ENCODE assay signal across 20 mouse cellular contexts in the genomic region with DNA sequence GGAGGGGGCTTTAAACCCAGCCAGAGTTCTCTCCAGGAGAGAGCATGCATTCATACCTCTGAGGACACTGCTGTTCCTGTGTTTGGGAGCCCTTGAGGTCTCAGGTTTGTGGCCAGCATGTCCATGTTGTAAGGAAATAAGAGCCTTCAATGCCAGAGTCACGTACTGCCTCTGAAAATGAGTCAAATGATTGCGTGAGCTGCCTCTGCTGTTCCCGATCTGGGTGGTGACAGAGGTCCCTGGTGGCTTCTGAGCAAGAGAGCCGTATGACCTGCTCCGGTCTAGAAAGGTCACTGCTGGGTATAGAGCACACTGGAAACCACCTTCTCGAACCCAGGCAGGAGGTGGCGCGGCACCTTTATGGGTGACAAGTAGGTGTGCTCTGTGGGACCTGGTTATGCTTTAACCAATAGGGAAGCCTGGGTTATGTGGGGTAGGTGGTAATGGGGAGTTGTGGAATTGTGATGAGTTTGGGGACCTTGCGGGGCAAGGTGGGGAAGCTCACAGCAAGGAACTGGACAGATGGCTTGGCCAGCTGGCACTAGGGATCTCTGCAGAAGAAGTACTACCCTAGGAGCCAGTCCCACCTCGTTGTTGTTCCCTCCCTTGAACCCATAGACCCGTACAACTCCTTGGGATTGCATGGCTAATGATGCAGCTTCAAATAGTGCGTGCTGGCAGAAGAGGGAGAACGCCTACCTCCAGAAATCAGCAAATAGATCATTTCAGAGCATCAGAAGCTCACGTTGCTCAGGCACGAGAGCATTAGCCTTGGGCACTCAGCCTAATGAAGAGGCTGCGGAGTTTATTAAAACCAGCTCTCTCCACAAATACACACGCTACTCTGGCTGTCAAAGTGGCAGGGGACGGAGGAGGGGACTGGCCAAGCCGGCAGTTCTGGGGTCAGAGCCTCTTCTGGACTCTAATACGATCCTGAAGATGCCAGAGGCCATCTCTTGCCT. TPM values are rescaled to one million over a fixed set of nuclear protein-coding genes. Genes with fewer than 3 reads are reported as not detected.
DNase-seq lines count a peak whose midpoint lies in the region; ATAC-seq lines count a peak whose summit lies in the region.
"Had no signal": no experiment of that assay in that cellular context is flagged by ENCODE, and none has a peak within 500 bp of the region (broad histone marks: within the 10 kb centered on the region; RNA-seq: fewer than 3 reads in every experiment).

No protein-coding gene starts in this region.

- H3K9ac ChIP-seq in hindbrain, embryonic 15.5 days = no peak overlapping the region
- H3K9ac ChIP-seq in hindbrain, embryonic 14.5 days = no peak overlapping the region
- no peak overlapping the region for H3K9ac ChIP-seq in forebrain, embryonic 15.5 days (replicated peaks)
- H3K9ac ChIP-seq: embryonic facial prominence, embryonic 15.5 days; forebrain, postnatal 0 days; heart, embryonic 15.5 days; neural tube, embryonic 12.5 days had no signal

- WGBS in hindbrain, embryonic 15.5 days = 78% methylated on average over 20 of the region's 20 CpGs
- 78% methylated on average over 20 of the region's 20 CpGs for WGBS in hindbrain, embryonic 14.5 days
- 85% methylated on average over 20 of the region's 20 CpGs for WGBS in forebrain, embryonic 15.5 days

- H3K27me3 ChIP-seq in hindbrain, embryonic 15.5 days = no peaks in the 10 kb centered on the region
- no peaks in the 10 kb centered on the region for H3K27me3 ChIP-seq in hindbrain, embryonic 14.5 days (ENCODE audit: control insufficient read depth, insufficient read depth, low read length)
- H3K27me3 ChIP-seq in forebrain, embryonic 15.5 days = no peaks in the 10 kb centered on the region
- H3K27me3 ChIP-seq: embryonic facial prominence, embryonic 15.5 days; heart, embryonic 15.5 days; neural tube, embryonic 12.5 days had no signal

- peaks cover 13% of the 10 kb centered on the region for H3K4me1 ChIP-seq in hindbrain, embryonic 15.5 days (replicated peaks)
- no peaks in the 10 kb centered on the region for H3K4me1 ChIP-seq in hindbrain, embryonic 14.5 days (replicated peaks; ENCODE audit: control insufficient read depth, insufficient read depth, low read length)
- no peaks in the 10 kb centered on the region for H3K4me1 ChIP-seq in brown adipose tissue, adult 24 weeks (ENCODE audit: control insufficient read depth, insufficient read depth, insufficient read length, low read length)
- peaks cover 13% of the 10 kb centered on the region for H3K4me1 ChIP-seq in forebrain, embryonic 15.5 days

- ATAC-seq in cerebellum, adult (ENCODE audit: insufficient number of reproducible peaks, low FRiP score, low TSS enrichment) = peak; percentile 41; the same call in 1 of the 2 replicates
- ATAC-seq in hindbrain, embryonic 15.5 days (ENCODE audit: low FRiP score, low read depth) = 0 out of 2 replicates have a peak, but pooled peaks have one; percentile 15
- no peak for ATAC-seq in hindbrain, embryonic 14.5 days (ENCODE audit: low FRiP score)
- no peak for ATAC-seq in forebrain, embryonic 15.5 days (replicated peaks)
- ATAC-seq: forebrain, postnatal 0 days; lung, postnatal 0 days had no signal

- no peak for DNase-seq in cerebellum, adult 11 months
- no peak for DNase-seq in hindbrain, embryonic 14.5 days (ENCODE audit: low spot score)
- peak; percentile 16 to 38 for DNase-seq in cerebellum, postnatal 36 days
- DNase-seq: forebrain, postnatal 0 days; heart, adult 18-20 months; kidney, adult 11 months; left cerebral cortex, postnatal 4 days; liver; right cerebral cortex, adult 18-20 months; thymus, postnatal 25 days had no signal

- H3K4me2 ChIP-seq in hindbrain, embryonic 15.5 days = no peak overlapping the region
- no peak overlapping the region for H3K4me2 ChIP-seq in hindbrain, embryonic 14.5 days (replicated peaks)
- no peak overlapping the region for H3K4me2 ChIP-seq in forebrain, embryonic 15.5 days (replicated peaks)
- H3K4me2 ChIP-seq: embryonic facial prominence, embryonic 15.5 days; heart, embryonic 15.5 days; midbrain, embryonic 11.5 days; neural tube, embryonic 12.5 days had no signal

- no peaks in the 10 kb centered on the region for H3K36me3 ChIP-seq in hindbrain, embryonic 15.5 days
- H3K36me3 ChIP-seq in hindbrain, embryonic 14.5 days (replicated peaks; ENCODE audit: control insufficient read depth, insufficient read depth) = no peaks in the 10 kb centered on the region
- H3K36me3 ChIP-seq in forebrain, embryonic 15.5 days = no peaks in the 10 kb centered on the region
- H3K36me3 ChIP-seq: embryonic facial prominence, embryonic 15.5 days; heart, embryonic 15.5 days; neural tube, embryonic 12.5 days had no signal

- no peak overlapping the region for H3K27ac ChIP-seq in hindbrain, embryonic 15.5 days (replicated peaks)
- no peak overlapping the region for H3K27ac ChIP-seq in hindbrain, embryonic 14.5 days
- H3K27ac ChIP-seq in brown adipose tissue, adult 24 weeks (replicated peaks; ENCODE audit: low read depth, low read length) = peak overlapping the region; percentile 59
- no peak overlapping the region for H3K27ac ChIP-seq in forebrain, embryonic 15.5 days (replicated peaks)
- H3K27ac ChIP-seq: embryonic facial prominence, embryonic 15.5 days; heart, embryonic 15.5 days; left cerebral cortex, adult 2 months; neural tube, embryonic 12.5 days had no signal

- no peak overlapping the region for H3K4me3 ChIP-seq in hindbrain, embryonic 15.5 days
- H3K4me3 ChIP-seq in hindbrain, embryonic 14.5 days (replicated peaks; ENCODE audit: low read length) = no peak overlapping the region
- H3K4me3 ChIP-seq in brown adipose tissue, adult 24 weeks (ENCODE audit: insufficient read depth, low read depth, low read length) = peak overlapping the region; percentile 26
- H3K4me3 ChIP-seq in forebrain, embryonic 15.5 days = no peak overlapping the region
- H3K4me3 ChIP-seq: embryonic facial prominence, embryonic 15.5 days; heart, embryonic 15.5 days; left cerebral cortex, adult 2 months; neural tube, embryonic 12.5 days had no signal

- no peaks in the 10 kb centered on the region for H3K9me3 ChIP-seq in hindbrain, embryonic 15.5 days
- H3K9me3 ChIP-seq in hindbrain, embryonic 14.5 days (ENCODE audit: control insufficient read depth, low read length) = no peaks in the 10 kb centered on the region
- H3K9me3 ChIP-seq in forebrain, embryonic 15.5 days = no peaks in the 10 kb centered on the region
- H3K9me3 ChIP-seq: embryonic facial prominence, embryonic 15.5 days; heart, embryonic 15.5 days; neural tube, embryonic 12.5 days had no signal

RNA-seq across cellular contexts. Expression of gene Lrrc20, which starts 24.2 kb away (rescaled TPM):
- polyA plus RNA-seq in hindbrain, embryonic 15.5 days (2015; fragmentation: Nextera tagmentation; extraction: Ambion mirVana) = 15.6 and 17.8 TPM in 2 replicates
- 14.1 and 15.1 TPM in 2 replicates for polyA plus RNA-seq in hindbrain, embryonic 14.5 days (2014; fragmentation: Nextera tagmentation; extraction: Ambion mirVana)
- polyA plus RNA-seq in brown adipose tissue, adult 24 weeks (2012; ENCODE audit: insufficient read depth, insufficient read length, missing spikeins) = 9.1 and 11.6 TPM in 2 replicates
- polyA plus RNA-seq in forebrain, embryonic 15.5 days (2015; fragmentation: Nextera tagmentation; extraction: Ambion mirVana) = 22.1 and 23.0 TPM in 2 replicates

RNA-seq across cellular contexts. Expression of gene Eif4ebp2, which starts 47.3 kb away (rescaled TPM):
- polyA plus RNA-seq in hindbrain, embryonic 15.5 days (2015; fragmentation: Nextera tagmentation; extraction: Ambion mirVana) = 55.7 and 56.2 TPM in 2 replicates
- polyA plus RNA-seq in hindbrain, embryonic 14.5 days (2014; fragmentation: Nextera tagmentation; extraction: Ambion mirVana) = 37.4 and 38.8 TPM in 2 replicates
- polyA plus RNA-seq in brown adipose tissue, adult 24 weeks (2012; ENCODE audit: insufficient read depth, insufficient read length, missing spikeins) = 81.2 and 120 TPM in 2 replicates
- 89.3 and 94.1 TPM in 2 replicates for polyA plus RNA-seq in forebrain, embryonic 15.5 days (2015; fragmentation: Nextera tagmentation; extraction: Ambion mirVana)

Comparison
In these comparisons a context has a peak if more than half of its experiments do, and no peak if none do; other contexts are left out.
1. ATAC-seq: peak in cerebellum, adult (single experiment) and hindbrain, embryonic 15.5 days (single experiment); none in hindbrain, embryonic 14.5 days (single experiment) and forebrain, embryonic 15.5 days (single experiment).
2. DNase-seq: peak in cerebellum, postnatal 36 days (2 of 2); none in cerebellum, adult 11 months (single experiment) and hindbrain, embryonic 14.5 days (single experiment).